Mouse (Mus musculus): ENCODE results near the gene Slit2.

- TF ChIP-seq CTCF (IDR thresholded peaks at IDR 0.05; ENCODE audit: low read depth) (no peak), EP300 (optimal IDR thresholded peaks at IDR 0.05) (no peak)
Observed at GRCm38 (mm10) chr5:48081223-48081881, 98.4 kb downstream of the Slit2 start.

Measured in stomach, postnatal 0 days (tissue).